Mouse (Mus musculus) lung, postnatal 25 days (tissue): ENCODE results near the gene Mrpl10.

Experiments
- DNase-seq: peaks from one replicate; pipeline ENCODE4 v3.0.0; 2022; ENCODE audit warnings: low spot score

Mrpl10 gene

DNA sequence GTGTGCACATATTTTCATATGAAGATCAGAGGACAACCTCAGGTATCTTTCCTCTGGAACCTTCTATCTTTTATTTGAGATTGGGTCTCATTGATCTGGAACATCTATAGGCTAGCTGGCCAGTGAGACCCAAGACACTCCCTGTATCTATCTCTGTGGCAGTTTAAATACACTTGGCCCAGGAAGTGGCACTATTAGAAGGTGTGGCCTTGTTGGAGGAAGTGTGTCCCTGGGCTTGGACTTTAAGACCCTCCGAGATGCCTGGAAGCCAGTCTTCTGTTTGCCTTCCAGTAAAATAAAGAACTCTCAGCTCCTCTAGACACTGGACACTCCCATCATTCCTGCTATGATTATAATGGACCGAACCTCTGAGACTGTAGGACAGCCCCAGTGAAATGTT, 28.4 kb downstream of the Mrpl10 start:
- DNase-seq, result no peak

DNA sequence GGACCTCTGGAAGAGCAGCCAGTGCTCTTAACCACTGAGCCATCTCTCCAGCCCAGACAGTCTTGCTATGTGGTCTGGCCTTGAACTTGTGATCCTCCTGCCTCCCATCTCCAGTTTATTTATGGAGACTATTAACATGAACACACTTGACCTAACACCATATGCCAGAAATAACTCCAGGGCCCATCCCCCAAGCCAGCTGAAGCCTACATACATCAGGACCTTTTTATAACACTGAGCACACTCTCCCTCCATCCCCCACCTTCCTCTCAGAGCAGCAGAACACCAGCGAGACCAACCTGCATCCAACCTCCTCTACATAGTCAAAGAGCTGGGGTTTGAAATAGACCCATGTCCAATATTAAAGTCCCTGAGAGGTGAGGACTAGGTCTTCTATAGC, 29.8 kb downstream of the Mrpl10 start:
- no peak for DNase-seq

DNA sequence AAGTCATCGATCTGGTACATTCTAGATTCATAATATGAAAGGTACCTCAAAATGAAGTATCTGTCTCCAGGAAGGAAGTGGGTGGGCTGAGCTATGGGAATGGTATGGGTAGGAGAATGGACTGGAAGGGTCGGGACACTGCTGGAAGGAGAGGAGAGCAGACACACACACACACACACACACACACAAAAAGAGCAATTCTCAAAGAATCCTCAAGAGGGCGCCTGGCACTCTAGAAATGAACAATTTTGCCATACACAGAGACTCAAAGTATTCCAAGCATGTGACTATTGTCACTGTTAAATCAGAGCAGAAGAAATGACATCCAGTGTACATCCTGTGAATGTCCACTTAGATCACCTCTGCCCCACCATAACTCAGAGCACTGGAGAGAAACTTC, 31.2 kb downstream of the Mrpl10 start:
- peak; percentile 31 for DNase-seq

DNA sequence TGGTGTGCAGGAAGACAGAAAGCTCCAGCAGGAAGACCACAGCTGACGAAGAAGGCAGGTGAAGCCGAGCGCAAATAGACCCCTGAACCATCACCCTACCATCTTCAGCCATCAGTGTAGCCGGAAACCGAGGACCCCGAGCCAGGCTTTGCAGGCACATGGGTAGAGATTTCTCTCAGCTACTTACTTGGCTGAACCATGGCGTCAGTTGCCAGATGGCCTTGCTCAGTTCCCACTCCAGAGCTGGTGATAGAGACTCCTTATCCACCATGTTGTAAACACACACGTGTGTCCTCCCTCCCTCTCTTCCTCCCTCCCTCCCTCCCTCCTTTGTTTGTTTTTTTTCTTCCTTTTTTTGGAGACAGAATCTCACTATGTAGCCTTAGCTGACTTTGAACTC, 32.9 kb downstream of the Mrpl10 start:
- DNase-seq, result no peak

DNA sequence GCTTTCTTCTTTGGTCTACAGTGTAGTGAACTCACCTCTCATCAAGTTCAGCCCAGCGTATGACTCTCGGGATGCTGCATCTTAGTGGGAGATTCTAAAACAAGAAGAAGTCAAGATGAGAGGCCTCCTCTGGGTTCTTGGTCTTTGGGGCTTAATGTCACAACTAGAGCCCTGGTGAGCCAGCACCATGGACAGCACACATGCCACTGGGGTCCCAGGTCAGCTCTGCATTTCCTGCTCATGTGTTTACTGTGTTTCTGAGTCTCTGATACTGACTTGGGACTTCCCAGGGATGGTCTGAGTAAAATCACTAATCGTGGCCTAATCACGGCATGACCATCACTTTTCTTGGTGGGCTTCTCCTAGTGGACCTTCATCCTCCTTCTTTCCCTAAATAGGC, 37.4 kb downstream of the Mrpl10 start:
- no peak for DNase-seq

DNA sequence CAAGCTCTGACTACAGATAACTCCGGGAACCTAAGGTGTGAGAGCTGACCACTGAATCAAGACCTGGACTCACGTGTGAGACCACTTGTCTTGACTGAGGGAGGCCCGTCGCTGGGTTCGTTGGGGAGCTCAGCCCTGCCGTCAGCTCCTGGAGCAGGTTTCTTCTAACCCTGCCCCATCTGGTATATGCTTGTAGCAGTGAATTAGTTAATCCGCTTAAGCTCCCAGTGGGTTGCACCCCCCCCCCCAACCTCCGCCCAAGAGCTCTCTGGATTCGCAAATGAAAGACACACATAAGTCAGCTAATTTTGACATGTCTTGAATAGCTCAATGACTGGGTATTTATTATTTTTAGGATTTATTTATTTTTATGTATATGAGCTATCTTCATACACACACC, 38.9 kb downstream of the Mrpl10 start:
- DNase-seq, result no peak

DNA sequence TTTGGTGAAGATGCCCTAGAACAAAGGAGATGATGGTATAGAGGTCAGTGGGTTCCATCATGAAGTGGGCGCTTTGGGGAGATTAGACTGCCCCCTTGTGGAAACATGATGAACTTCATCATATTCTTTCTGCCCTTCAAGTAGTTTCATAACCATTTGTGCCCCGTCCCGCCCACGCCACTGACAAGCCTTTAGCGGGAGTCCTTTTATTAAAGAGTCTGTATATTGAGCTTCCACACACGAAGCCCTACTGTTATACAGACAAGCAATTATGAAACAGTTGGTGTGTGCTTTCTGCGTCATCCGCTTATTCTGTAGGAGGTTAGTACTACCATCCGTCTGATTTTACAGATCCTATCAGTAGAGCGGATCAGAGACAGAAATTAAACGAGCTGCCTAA, 41.6 kb downstream of the Mrpl10 start:
- DNase-seq, result peak; percentile 67

DNA sequence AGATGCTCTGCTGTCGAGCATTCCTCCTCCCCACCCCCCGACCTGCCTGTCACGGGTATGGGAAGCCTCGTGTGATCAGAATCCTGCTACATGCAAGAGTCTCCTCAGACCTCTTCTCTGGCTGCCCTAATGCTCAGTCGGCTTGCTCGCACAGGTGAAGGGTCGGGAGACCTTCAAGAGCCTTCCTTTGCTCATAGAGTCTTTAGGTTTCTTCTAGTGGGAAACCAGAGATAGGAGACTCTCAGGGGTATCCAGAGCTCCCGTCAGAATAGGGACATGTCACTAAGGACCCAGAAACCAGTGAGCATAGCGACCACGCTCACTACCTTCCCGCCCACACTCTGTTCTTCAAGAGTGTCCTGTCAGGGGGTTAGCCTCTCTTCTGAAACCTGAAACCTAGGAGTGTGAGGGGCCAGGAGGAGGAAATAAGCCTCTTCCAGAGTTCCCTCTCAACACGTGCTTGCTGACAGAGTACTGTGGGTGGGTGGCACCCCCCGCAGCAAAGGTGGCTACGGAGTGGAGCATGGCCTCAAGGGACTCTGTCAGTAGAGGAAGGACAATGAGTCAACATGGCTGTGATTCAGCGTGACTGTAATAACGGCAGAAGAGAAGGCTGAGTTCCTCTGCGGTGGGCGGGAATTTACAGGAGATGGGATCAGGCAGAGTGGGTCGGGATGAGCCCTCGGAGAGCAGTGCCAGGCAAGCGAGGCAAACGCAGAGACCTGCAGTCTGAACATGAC, 42.2 kb downstream of the Mrpl10 start:
- DNase-seq, result no peak

DNA sequence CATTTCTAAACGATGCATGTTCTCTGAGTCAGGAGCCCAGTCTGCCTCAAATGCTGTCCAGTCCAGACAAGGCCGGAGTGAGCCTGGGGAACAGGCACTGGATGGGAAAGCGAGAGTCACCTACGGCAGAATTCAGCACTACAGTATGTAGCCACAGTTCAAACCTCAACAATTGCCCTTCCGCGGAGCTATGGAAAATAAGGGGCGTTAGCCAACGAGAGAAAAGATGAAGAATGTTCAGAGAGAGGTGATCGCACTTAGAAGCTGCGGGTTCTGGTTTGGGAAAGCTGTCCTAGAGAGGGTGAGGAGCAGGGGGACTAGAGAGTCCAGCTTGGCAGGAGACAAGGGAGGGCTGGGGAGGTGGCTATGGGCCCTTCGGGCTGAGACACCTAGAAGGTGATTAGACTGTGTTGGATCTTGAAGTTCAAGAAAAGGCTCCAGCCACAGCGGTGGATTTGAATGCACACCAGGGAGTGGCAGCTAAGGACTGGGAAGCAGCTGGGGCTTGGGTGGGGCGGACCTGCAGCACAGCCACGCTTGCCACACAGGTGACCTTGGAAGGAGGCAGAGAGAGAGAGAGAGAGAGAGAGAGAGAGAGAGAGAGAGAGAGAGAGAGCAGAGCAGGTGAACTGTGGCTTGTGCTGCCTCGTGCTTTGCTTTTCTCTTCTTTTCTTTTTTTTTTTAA, 43.6 kb downstream of the Mrpl10 start:
- DNase-seq, result no peak

DNA sequence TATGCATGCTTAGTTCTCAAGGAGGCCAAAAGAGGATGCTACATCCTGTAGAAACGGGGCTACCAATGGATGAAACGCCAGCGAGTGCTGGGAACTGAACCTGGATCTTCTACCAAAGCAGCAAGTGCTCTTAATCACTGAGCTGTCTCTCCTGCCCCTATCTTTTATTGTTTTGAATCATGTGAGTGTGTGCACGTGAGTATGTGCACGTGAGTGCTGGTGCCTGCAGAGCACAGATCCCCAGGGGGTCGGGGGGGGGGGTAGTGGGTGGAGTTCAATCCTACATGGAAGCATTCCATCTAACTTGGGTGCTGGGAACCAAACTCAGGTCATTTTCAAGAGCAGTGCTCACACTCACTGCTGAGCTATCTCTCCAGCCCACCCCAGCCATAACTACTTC, 45.0 kb downstream of the Mrpl10 start:
- DNase-seq, result no peak

DNA sequence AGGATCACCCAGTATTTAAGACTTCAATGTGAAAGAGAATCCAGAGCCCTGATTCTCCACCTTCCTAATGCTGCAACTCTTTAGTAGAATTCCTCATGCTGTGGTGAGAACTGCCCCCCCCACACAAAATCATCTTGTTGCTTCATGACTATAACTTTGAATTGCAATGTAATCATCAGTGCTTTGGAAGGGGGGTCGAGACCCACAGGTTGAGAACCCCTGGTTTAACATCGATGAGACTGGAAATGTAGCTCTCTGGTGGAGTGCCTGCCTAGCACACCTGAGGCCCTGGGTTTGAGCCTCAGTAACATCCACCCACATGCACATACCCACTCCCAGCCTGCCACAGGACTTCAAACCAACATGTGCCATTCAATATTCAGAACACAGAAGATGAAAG, 53.2 kb downstream of the Mrpl10 start:
- no peak for DNase-seq

DNA sequence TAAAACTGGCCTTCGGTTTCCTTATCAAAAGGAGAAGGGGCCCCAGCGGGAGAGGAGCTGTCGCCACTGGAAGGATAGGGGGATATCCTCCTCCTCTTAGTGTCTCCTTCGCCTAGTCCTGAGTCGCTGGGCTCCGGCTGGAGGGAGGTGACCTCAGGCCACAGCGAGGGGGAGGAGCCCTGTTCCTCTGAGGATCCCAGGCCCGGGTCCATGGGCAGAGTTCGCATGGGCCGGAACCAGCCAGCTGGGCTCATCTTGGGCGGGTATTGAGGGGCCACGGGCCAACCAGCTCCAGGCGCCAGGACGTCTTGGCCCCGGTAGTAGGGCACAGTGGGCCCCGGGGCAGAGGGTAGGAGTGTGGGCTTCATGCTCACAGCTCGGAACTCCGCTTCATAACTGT, 57.4 kb downstream of the Mrpl10 start:
- peak; percentile 10 for DNase-seq
